Mouse (Mus musculus) olfactory bulb, adult 2 months (tissue): ENCODE data around the gene Nsun3.

Experiments
- CTCF ChIP-seq: fragments of 200-500 bp; IDR thresholded peaks from 2 replicates; pipeline ENCODE4 v1.5.1; 2012; ENCODE audit warnings: low read depth, mild to moderate bottlenecking, low read length, moderate library complexity; ENCODE audit not compliant: insufficient read depth
- POLR2A ChIP-seq: fragments of 200-500 bp; IDR thresholded peaks from 2 replicates; pipeline ENCODE4 v1.6.1; 2012; ENCODE audit warnings: mild to moderate bottlenecking, low read depth, low read length, moderate library complexity; ENCODE audit not compliant: insufficient read depth

GRCm38 (mm10) chr16:62813790-62814189 lies 27.2 kb upstream of the Nsun3 start:
- TF ChIP-seq CTCF = no peak
- no peak for TF ChIP-seq POLR2A
